Mouse (Mus musculus) left cerebral cortex, adult 18-20 months (tissue): ENCODE data around the gene Mfsd11. TPM values are rescaled to one million over a fixed set of nuclear protein-coding genes. Genes with fewer than 3 reads are reported as not detected.
"Not testable (repeated sequence)": the region's sequence is repeated elsewhere in the genome, so short reads cannot be mapped to it uniquely, and the experiment has no call there.

Experiments
- DNase-seq, 2 experiments: peaks; one replicate each; pipeline ENCODE4 v3.0.0; 2021 to 2022; ENCODE audit warnings: low spot score in 2 of 2, mixed read lengths in 1 of 2
- total RNA-seq, 2 experiments: library from RNA; stranded (reverse); gene quantifications; 2 replicates each; pipeline ENCODE4 v1.2.3; 2021

Mfsd11 gene
- total RNA-seq, 2 experiments from 2014 or later = 40.3 to 44.9 TPM

DNA sequence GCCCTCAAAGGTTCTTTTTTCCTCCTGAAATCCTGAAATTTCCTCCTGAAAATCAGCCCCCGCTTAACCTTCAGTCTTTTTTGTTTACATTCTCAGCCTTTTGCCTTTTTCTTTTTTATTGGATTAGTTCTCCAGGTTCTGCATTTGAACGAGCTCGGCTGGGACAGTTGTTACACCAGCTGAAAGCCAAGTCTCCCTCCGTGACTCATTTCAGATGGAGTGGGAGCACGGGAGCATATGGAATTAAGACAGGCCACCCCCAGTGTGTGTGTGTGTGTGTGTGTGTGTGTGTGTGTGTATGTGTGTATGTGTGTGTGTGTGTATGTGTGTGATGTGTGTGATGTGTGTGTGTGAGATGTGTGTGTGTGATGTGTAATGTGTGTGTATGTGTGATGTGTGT lies 29.2 kb downstream of the Mfsd11 start:
- DNase-seq = peak; percentile 40 to 43

DNA sequence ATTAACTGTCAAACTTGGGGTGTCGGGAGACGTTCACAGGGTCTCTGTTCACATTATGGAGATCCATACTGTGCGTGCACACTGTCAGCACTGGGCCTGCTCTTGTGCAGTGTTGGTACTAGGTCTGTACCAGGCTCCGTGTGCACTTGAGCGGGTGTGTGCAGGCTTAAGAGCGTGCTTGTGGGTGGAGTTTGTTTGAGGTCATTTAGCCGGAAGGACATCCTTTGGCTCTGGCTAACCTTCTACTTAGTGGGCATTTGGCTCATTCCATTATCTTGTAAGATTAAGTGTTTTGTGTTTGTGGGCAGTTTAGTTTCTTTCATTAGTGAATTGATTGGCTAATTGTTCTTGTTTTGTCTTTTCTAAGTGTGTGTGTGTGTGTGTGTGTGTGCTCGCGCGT lies 30.2 kb downstream of the Mfsd11 start:
- DNase-seq = no peak

GRCm38 (mm10) chr11:116884061-116884460 lies 31.8 kb downstream of the Mfsd11 start:
- no peak for DNase-seq

DNA sequence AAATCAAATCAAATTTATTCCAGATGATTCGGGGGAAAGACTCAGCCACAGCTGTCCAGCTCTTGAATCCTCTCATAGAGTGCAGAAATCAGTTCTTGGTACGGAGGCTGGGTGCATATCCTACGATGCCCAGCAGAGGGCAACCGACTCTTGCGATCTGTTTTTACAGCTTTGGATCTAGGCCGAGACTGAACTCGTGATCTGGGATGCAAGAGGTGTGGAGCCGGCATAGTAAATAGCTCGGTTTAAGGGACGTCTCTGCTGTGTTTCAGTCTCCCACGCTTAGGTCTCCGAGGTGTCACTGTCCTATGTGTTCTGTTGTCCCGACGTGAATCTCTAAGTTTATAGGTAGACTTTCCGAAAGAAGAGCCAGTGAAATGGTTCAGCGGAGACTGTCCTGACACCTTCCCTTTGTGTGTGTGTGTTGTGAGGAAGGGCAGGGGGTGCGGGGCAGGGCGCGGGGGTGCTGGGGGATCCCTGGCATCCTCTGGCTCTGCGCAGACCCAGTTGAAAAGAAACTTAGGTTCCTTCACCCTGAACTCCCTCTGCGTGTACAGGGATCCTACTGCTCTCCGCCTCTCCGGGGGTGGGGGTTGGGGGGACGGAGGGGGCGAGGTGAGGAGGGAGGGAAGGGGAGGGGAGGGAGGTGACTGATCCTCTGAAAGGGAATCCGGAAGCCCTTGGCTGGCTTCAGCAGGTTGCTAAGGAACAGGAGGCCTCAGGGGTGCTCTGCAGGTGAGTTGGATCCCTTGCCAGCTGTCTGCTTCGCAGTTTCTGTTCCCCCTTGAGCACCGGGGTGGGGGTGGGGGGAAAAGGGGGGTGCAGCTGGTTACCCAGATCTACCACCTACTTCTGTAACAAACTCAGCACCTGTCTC lies 33.3 kb downstream of the Mfsd11 start:
- peak; percentile 75 to 85 for DNase-seq

- DNase-seq = no peak
Measured at GRCm38 (mm10) chr11:116887136-116887535, 34.9 kb downstream of the Mfsd11 start.

- DNase-seq = no peak
Measured at GRCm38 (mm10) chr11:116893532-116894442, 41.5 kb downstream of the Mfsd11 start.

DNA sequence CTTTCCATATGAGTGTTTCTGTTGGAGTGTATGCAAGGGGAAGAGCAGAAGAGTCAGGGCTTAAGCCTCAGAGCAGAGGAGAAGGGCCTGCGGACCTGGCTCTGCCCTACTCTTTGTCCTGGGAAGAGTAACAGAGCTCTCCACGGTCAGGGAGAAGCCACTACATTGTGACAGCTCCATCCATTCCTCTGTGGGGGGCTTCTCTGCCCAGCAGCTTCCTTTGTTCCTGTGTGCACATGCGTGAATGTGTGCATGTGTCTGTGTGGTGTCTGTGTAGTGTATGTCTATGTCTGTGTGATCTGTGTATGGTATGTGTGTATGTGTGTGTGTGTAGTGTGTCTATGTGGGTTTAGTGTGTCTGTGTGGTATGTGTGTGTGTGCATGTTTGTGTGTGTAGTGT lies 43.2 kb downstream of the Mfsd11 start:
- DNase-seq = no peak

GRCm38 (mm10) chr11:116899247-116899646 lies 47.0 kb downstream of the Mfsd11 start:
- no peak for DNase-seq

GRCm38 (mm10) chr11:116902588-116902987 lies 50.3 kb downstream of the Mfsd11 start:
- not testable (repeated sequence) for DNase-seq

- no peak for DNase-seq
Measured at GRCm38 (mm10) chr11:116905741-116906456, 53.7 kb downstream of the Mfsd11 start.

DNA sequence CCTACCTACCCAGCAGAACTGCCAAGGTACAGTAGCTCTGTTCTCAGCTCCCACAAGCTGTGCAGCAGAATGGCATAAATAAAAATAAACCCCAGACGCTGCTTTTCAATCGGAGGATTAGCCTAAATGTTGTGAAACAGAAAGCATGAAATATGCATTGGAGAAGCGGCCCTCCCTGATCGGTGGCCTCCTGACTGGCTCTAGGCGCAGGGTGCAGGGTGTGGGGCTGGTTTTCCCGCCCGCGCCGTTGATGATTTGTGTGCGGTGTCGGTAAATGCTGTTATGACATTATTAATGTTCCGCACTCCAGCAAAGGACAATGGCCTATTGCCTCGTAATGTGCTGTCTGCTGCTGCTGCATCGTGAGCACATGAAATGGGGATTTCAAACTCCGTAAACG lies 61.3 kb downstream of the Mfsd11 start:
- peak in 1 of 2 experiments; percentile 15 for DNase-seq

- DNase-seq = peak in 1 of 2 experiments; percentile 10
Measured at GRCm38 (mm10) chr11:116914267-116914885, 62.1 kb downstream of the Mfsd11 start.

DNA sequence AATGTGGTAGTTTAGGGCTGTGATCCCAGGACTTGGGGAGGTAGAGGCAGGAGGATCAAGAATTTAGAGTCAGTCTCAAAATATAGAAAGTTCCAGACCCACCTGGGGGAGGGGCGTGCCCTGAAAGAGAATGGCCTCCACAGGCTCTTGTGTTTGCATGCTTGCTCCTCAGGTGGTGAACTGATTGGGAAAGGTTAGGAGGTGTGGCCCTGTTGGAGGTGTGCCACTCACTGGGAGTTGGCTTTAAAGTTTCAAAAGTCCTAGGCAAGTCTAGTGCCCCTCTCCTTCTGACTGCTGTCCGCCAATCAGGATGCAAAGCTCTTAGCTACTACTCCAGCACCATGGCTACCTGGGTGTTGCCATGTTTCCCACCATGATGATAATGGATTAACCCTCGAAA lies 63.0 kb downstream of the Mfsd11 start:
- no peak for DNase-seq

DNA sequence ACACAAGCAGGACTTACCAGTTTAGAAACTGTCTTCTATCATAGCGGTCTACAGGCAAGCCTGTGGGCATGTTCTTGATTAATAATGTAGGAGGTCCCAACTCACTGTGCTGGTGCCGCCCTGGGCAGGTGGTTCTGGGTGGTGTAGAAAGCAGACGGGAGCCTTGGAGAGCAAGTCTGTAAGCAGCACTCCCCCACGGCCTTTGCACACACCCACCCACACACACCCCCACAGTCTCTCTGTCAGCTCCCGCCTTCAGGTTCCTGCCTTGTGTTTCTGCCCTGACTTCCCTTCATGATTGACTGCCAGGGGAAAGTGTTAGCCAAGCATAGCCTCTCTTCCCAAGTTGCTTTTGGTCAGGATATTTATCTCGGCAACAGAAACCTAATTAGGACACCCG lies 65.1 kb downstream of the Mfsd11 start:
- DNase-seq = no peak

DNA sequence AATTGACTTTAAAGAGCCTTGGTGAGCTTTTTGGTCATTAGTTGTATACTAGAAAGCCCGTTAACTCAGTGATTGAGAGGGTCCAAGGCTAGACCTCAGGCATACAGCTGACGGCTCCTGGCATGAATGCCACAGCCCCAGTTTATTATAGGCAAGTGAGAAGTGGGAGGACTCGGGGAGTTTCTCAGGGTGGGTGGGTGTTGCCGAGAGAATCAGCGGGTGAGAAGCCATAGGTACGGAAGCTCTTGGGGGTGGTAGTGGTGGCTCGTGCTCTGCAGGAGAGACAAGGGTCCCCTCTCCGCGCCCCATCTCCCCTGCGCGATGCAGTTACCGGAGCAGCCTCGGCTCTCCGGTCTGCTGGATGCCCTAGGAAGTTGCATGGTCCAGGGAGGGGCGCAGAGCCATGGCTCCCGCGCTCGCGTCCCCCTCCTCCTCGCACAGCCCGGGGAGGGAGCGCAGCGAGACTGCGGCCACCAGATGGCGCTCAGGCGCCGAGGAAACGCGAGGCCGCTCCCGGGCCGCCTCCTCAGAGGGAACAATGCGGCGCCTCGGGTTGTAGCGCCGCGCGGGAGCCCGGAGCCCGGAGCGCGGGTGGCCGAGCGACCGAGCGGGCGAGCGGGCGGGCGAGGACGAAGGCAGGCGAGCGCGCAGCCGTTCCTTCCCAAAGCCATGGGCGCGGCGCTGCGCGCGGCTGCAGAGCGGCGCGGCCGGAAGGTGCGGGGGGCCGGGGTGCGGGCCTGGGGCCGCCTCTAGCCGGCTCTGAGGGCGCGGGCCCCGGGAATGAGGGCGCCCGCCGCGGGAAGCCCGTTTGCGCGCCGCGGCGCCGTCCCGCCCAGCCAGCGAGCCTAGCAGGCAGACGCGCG lies 66.3 kb downstream of the Mfsd11 start, which contains the start of gene Mgat5b:
Mgat5b (plus strand) TSS at position 541 of the 863 bp plus-strand sequence.
- DNase-seq = peak; percentile 92

- no peak for DNase-seq
Measured at GRCm38 (mm10) chr11:116919186-116920020, 67.2 kb downstream of the Mfsd11 start.

DNA sequence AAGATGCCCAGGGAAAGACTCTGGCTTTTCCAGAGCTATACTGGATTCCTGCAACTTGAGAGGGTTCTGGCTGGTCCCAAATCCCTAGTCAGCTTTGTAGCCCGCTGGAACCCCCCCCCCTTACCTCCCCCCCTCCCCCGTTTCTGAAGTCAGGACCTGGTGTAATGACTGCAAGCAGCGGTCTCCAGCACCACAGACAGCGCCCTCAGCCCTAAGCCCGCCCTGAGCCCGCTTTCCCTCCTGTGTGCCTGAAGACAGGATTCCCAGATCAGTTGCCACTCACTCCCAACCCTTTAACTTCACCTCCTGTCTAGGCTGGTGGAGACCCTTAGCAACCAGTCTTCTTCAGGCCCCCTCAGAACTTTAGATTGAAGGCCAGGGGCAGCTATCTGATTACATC lies 68.5 kb downstream of the Mfsd11 start:
- DNase-seq = no peak

GRCm38 (mm10) chr11:116922058-116922457 lies 69.8 kb downstream of the Mfsd11 start:
- DNase-seq = no peak
